Mouse (Mus musculus): ENCODE data around the gene Fbxo2.

DNA sequence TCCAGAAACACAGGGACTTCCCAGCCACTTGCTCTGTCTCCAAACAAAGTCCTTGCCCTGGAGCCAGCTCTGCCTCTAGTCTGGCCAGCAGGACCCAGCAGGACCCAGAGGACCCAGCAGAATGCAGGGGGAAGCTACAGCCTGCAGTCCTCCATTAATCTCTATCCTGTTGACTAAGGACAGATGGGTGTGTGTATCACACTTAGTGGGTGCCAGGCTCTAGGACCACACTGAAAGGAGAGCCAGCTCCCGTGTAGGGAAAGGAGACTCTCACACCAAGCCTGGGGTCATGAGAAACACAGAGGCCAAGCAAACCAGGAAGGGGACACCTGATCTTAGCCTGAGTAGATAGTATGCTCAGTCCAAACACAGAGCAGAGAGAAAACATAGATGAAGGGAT lies 32.2 kb upstream of the Fbxo2 start:
- TF ChIP-seq ZMIZ1 (IDR thresholded peaks at IDR 0.05; ENCODE audit: low read depth, low read length) (no peak), EP300 (IDR thresholded peaks at IDR 0.05; ENCODE audit: low read length) (no peak), KAT2A (IDR thresholded peaks at IDR 0.05; ENCODE audit: insufficient replicate concordance, low read length) (no peak)
